Mouse (Mus musculus) thymus, postnatal 36 days (tissue): ENCODE data around the gene Abcb9.
A peak's percentile ranks its signal among the peaks of the same experiment; 100 is the strongest.

ENCODE experiments used
- DNase-seq, 2 experiments: peaks; one replicate each; pipeline ENCODE4 v3.0.0; 2022; ENCODE audit warnings: mixed read lengths in 2 of 2

The Abcb9 gene

DNA sequence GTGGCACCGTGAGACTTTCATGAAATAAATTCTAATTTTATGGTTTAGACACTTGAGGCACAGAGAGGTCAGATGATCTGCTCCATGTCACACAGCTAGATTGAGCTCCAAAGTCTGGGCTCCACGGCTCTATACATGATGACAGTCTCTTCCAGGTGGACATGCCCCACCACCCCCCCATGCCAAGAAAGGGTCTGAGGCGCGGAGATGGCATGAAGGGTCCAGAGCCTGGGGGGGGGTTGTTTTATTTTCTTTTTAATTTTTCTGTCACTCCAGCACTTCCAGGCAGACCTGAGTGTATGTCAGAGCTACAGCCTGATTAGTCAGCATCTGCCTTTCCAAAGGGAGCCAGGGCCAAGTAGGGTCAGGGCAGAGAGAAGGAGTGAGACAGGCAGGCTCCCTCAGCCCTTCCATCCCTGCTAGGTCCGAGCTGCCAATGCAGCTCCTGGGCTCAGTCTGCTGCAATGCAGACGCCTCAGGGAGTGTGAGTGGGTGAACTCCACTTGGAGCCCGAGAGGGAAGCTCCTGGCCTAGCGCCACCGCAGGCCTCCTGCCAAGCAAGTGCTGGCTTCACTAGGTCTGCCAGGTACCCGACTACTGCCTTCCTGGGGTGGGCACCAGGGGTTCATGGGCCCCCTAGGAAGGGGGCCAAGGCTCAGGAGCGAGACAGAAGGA, 2.3 kb downstream of the Abcb9 start:
- no peak for DNase-seq

- peak in 1 of 2 experiments; percentile 14 for DNase-seq
Observed at GRCm38 (mm10) chr5:124091951-124092406, 3.6 kb downstream of the Abcb9 start.

DNA sequence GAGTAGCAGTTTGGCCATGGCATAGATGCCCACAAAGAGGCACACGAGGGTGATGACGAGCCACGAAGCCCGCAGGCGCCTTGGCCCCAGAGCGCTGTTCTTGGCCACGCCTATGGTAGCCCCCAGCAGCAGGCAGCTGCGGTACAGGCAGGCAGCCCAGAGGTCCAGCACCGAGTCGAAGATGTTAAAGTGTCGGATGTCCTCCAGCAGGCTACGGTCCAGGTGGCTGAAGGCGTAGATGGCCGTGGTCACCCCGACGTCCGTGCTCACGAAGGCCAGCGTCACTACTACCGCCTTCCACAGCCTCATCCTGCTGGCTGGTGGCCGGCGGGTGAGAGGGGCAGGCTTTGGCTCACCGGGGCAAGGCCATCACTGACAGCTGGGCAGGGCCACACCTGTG, 5.7 kb downstream of the Abcb9 start:
- no peak for DNase-seq

- DNase-seq: no peak
Observed at GRCm38 (mm10) chr5:124086876-124087275, 8.7 kb downstream of the Abcb9 start.

DNA sequence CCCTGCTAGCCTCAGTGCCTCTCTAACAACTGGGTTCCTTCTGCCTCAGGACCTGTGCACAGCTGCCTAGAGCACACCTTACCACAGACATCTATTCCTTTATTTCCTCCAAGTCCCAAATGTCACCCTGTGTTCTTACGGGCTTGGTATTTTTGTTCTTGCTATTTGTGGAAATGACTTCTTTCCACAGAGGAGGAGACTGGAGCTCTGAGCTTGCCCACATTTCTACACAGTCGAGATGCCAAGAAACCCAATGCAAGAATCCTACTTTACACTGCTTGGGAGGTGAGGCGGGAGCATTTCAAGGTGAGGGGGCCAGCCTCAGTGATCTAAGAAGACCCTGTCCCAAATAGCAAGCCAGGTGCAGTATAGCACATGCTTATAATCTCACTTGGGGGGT, 10.1 kb downstream of the Abcb9 start:
- no peak for DNase-seq

- DNase-seq: peak; percentile 85 to 87
Observed at GRCm38 (mm10) chr5:124084588-124085173, 10.9 kb downstream of the Abcb9 start.

DNA sequence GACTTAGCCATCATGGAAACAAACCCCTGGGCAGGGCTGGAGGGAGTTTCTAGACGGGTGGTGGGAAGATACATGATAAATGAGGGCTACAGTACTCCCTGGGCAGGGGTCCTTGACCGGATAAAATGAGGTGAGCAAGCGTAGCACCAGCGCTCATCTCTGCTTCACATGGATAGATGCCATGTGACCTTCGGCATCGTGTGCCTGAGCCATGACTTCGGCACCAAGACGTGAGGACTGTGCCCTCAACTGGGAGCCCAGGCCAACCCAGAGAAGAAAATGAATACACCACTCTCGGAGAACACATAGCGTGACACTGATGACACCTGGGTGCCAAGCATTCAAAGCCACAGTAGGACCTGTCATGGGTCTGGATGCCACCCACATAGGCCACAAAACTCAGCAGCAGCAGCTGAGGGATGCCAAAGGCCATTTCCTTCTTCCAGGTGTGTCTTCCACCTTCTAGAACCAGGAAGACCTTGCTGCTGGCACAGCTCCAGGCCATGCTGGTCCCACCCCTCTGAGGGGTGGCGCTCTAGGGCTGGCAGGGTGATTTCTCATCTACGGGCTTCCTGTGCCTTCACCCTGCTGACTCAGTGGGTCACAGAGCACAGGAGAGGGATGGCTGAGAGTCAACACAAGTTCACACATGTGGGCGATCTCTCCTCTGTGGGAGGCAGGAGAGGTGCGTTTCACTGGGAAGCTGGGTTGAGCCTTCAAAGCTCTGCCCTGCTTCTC, 11.6 kb downstream of the Abcb9 start:
- peak; percentile 58 to 74 for DNase-seq

DNA sequence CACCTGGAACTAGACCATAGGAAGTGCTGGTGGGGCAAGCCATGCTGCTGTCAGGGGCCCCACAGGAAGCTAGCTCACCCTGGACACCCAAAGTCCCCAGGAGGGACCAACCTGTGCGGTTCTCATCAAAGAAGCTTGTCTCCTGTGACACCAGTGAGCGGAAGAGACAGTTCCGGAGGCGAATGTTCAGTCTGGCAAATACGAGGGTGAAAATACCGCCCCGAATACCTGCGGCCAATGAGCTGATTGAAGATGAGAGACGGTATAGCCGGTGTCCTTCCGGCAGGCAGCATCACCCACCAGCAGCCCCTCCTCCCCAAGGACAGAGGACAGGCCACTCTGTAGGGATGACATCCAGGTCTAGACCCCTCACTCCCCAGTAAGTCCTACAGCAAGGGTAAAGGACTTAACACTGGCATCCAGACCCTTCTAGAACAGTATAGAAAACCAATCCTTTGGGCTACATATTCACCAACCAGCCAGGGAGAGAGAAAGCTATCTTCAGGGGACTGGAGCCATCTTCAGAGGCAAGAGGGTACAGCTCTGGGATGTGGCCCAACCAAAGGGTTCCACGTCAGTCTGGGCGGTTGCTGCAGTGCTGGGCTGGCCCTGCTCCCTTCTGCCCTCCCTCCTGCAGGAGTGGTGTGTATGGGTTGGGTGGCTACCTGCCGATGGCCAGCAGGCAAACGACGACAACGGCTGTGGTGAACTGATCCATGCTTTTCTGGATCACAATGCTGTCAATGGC, 12.5 kb downstream of the Abcb9 start:
- DNase-seq: peak in 1 of 2 experiments; percentile 23

DNA sequence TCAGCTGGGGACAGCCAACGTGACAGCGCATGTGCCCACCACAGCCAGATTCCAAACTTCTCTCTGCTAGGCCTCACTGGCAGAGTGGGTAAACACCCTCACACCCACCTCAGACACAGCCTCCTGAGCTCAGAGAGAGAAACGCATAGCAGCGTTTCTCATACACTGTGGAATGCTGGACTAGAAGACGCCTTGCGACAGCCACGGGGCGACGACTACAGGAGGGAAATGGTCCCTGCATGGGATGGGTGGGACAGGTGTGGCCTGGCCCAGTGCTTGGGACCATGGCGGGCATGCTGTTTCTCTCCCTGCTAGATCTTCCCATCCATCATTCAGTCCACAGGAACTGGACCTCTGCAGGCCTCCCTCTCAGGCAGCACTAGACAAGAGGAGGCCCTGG, 13.2 kb downstream of the Abcb9 start:
- no peak for DNase-seq

DNA sequence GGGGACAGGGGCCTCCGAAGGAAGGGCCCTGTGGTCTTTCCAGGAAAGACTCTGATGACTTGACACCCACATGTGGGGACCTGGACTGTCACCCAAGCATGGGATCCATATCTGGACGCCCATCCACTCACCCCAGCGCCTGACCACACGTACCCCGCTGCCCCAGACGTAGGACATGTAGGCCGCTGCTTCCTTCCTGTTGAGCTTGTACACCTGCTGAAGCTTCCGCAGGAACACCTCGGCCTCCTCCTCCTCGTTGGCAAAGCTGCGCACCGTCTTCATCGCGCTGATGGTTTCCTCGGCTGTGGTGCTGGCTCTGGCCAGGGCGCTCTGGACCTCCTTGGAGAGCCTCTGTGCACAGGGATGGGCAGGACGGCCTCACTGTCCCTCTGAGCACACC, 15.7 kb downstream of the Abcb9 start:
- DNase-seq: peak; percentile 71 to 79

- DNase-seq: peak; percentile 67 to 79
Observed at GRCm38 (mm10) chr5:124078794-124079416, 16.7 kb downstream of the Abcb9 start.

- peak; percentile 54 to 67 for DNase-seq
Observed at GRCm38 (mm10) chr5:124077856-124078460, 17.6 kb downstream of the Abcb9 start.

DNA sequence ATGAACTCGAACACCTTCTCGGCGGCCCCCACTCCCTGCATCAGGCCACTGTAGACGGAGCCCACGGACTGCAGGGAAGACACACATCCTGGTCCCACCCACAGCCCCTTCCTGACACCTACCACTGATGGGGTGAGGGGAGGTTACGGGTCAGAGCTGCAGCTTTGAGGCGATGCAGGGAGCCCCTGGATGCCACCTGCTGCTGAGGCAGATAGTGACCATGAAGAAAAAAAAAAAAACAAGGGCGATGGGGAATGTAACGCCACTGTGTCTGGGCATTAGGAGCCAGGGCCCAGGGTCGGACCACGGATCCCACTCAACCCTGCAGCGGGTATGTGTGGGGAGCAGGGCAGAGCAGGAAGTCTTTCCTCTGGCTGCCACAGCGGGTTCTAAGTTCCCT, 18.4 kb downstream of the Abcb9 start:
- peak; percentile 33 to 56 for DNase-seq

- DNase-seq: no peak
Observed at GRCm38 (mm10) chr5:124076559-124076958, 19.0 kb downstream of the Abcb9 start.

GRCm38 (mm10) chr5:124075716-124076115, 19.9 kb downstream of the Abcb9 start:
- DNase-seq: peak; percentile 29 to 50

DNA sequence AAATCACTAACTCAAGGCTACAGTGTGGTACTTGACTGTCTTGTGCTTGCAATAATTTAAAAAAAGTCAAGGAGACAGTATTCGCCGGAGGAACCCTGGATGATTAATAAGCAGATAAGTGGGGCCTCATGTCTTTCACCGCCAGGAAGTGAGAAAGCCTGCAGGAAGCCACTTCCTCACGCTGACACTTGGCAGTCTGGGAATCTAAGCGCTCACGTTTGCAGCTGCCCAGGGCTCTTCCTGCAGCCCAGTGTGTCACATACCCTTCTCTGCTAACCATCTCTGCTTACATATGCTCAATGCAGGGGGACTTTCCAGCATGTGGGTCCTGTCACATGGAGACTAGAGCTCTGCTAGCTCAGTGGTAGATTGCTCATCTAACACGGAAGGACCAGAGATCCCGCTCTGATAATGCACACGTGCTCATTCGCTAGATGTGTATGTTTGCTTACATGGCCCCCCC, 20.7 kb downstream of the Abcb9 start:
- DNase-seq: peak; percentile 36 to 57

GRCm38 (mm10) chr5:124073682-124074081, 21.9 kb downstream of the Abcb9 start:
- DNase-seq: no peak

- no peak for DNase-seq
Observed at GRCm38 (mm10) chr5:124069657-124070056, 25.9 kb downstream of the Abcb9 start.

GRCm38 (mm10) chr5:124062037-124062824, 33.4 kb downstream of the Abcb9 start:
- DNase-seq: no peak

DNA sequence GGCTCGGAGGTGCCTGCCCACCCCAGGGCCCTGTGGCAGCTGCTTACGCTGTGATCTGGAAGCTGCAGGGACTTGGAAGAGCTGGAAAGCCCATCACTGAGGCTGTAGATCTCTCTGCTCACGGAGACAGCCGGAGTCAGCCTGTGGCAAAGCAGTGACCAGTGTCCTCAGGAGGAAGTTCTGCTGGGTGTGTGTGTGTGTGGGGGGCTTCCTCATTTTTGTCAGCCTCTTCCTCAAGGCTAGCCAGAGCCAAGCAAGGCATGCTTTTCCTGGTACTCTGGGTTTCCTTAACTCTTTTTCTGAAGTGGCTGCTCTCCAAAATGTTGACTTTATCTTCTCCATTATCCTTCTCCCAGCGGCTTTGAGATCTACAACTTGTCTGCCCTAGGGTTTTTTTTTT, 35.9 kb downstream of the Abcb9 start:
- no peak for DNase-seq

DNA sequence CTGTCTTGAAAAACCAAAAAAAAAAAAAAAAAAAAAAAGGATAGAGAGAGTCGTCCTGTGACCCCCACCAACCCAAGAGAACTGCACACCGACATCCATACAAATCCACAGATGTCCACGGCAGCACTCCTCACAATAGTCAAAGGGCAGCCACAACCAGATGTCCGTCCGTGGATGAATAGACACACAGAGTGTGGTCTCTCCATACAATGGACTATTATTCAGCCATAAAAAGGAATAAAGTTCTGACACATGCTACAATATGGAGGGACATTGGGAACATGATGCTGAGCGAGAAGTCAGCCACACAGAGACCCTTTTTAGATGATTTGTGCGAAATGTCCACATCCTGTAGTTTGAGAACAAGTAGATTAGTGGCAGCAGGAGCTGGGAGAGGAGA, 36.8 kb downstream of the Abcb9 start:
- DNase-seq: no peak
